Mouse (Mus musculus) neural tube, embryonic 12.5 days (tissue): ENCODE results near the gene Prkar1b. TPM values are rescaled to one million over a fixed set of nuclear protein-coding genes. Genes with fewer than 3 reads are reported as not detected.

Experiments used
- ATAC-seq: fragments of 200-750 bp; cut with Nextera tagmentation; 2 replicates; pipeline ENCODE4 v1.8.0; 2017; ENCODE audit warnings: low read depth, mild to moderate bottlenecking, moderate TSS enrichment, moderate library complexity; ENCODE audit not compliant: low FRiP score
- H3K27ac ChIP-seq: fragments of 300-500 bp; sonication (generic); 2 replicates; pipeline ENCODE4 v1.5.1; 2016
- H3K27me3 ChIP-seq: fragments of 300-500 bp; sonication (generic); replicated peaks from 2 replicates; pipeline ENCODE4 v1.6.1; 2016; ENCODE audit warnings: mild to moderate bottlenecking
- H3K36me3 ChIP-seq: fragments of 300-500 bp; sonication (generic); 2 replicates; pipeline ENCODE4 v1.6.1; 2016; ENCODE audit warnings: mild to moderate bottlenecking
- H3K4me1 ChIP-seq: fragments of 300-500 bp; sonication (generic); 2 replicates; pipeline ENCODE4 v1.6.1; 2016
- H3K4me2 ChIP-seq: fragments of 300-500 bp; sonication (generic); replicated peaks from 2 replicates; pipeline ENCODE4 v1.6.1; 2016; ENCODE audit warnings: mild to moderate bottlenecking
- H3K4me3 ChIP-seq: fragments of 300-500 bp; sonication (generic); 2 replicates; pipeline ENCODE4 v1.5.1; 2016
- H3K9ac ChIP-seq: fragments of 300-500 bp; sonication (generic); 2 replicates; pipeline ENCODE4 v1.6.1; 2016; ENCODE audit warnings: mild to moderate bottlenecking
- H3K9me3 ChIP-seq: fragments of 300-500 bp; sonication (generic); 2 replicates; pipeline ENCODE4 v1.6.1; 2016; ENCODE audit warnings: mild to moderate bottlenecking
- WGBS: fragments of 180-500 bp; shearing (Covaris S2); methylation state at CpG from one replicate; pipeline ENCODE4 v1.1.7; 2016; 5-methylcytosine and 5-hydroxymethylcytosine counted together
- polyA plus RNA-seq: library from polyadenylated mRNA; unstranded; fragments of >200 nt; fragmentation: Nextera tagmentation; extraction: Ambion mirVana; gene quantifications from 2 replicates; pipeline ENCODE4 v1.2.1, GENCODE M21; 2016

Gene Prkar1b
- polyA plus RNA-seq = 90.0 and 97.4 TPM in 2 replicates

GRCm38 (mm10) chr5:139149681-139150602 lies at the start of gene Prkar1b, which contains the start of gene Dnaaf5:
Gene Prkar1b (minus strand): TSS chr5:139150001.
Gene Dnaaf5 (plus strand): TSS chr5:139150223.
- Histone ChIP-seq H3K27me3 (no peaks in the 10 kb centered on the region), H3K9me3 (no peaks in the 10 kb centered on the region), H3K36me3 (peaks cover 28% of the 10 kb centered on the region), H3K4me1 (peaks cover 21% of the 10 kb centered on the region), H3K27ac (0 out of 2 replicates have a peak within 1 kb of the TSS, but pooled peaks have one; percentile 72), H3K4me3 (peak within 1 kb of the TSS; percentile 97), H3K9ac (peak within 1 kb of the TSS; percentile 85), H3K4me2 (peak within 1 kb of the TSS; percentile 99)
- WGBS = under 1% methylated on average over 87 of the region's 87 CpGs
- ATAC-seq = peak; percentile 96

- peak overlapping the region; percentile 83 for H3K4me2 ChIP-seq
- no peaks in the 10 kb centered on the region for H3K27me3 ChIP-seq
- 32% methylated on average over 2 of the region's 2 CpGs for WGBS
- H3K36me3 ChIP-seq = no peaks in the 10 kb centered on the region
- H3K4me3 ChIP-seq = peak overlapping the region; percentile 93
- H3K9me3 ChIP-seq = no peaks in the 10 kb centered on the region
- no peak for ATAC-seq
- no peak overlapping the region for H3K27ac ChIP-seq
- H3K9ac ChIP-seq = peak overlapping the region; percentile 93
- peaks cover 21% of the 10 kb centered on the region for H3K4me1 ChIP-seq
Measured at GRCm38 (mm10) chr5:139199636-139199994, 49.8 kb upstream of the Prkar1b start.

- 90% methylated on average over 3 of the region's 3 CpGs for WGBS
- Histone ChIP-seq H3K27ac (no peak overlapping the region), H3K27me3 (no peaks in the 10 kb centered on the region), H3K9ac (0 out of 2 replicates have a peak overlapping the region, but pooled peaks have one; percentile 8), H3K4me2 (no peak overlapping the region), H3K9me3 (no peaks in the 10 kb centered on the region), H3K36me3 (no peaks in the 10 kb centered on the region), H3K4me3 (no peak overlapping the region), H3K4me1 (peaks cover 21% of the 10 kb centered on the region)
- no peak for ATAC-seq
Measured at GRCm38 (mm10) chr5:139198779-139199178, 49.0 kb upstream of the Prkar1b start.

GRCm38 (mm10) chr5:139190958-139191357 lies 41.2 kb upstream of the Prkar1b start:
- no peaks in the 10 kb centered on the region for H3K27me3 ChIP-seq
- H3K9ac ChIP-seq = no peak overlapping the region
- H3K27ac ChIP-seq = no peak overlapping the region
- ATAC-seq = no peak
- no peaks in the 10 kb centered on the region for H3K9me3 ChIP-seq
- H3K4me1 ChIP-seq = no peaks in the 10 kb centered on the region
- H3K36me3 ChIP-seq = peaks cover 22% of the 10 kb centered on the region; the same call in 1 of the 2 replicates
- H3K4me3 ChIP-seq = no peak overlapping the region
- 75% methylated on average over 5 of the region's 5 CpGs for WGBS
- H3K4me2 ChIP-seq = no peak overlapping the region

- H3K9me3 ChIP-seq = no peaks in the 10 kb centered on the region
- no peaks in the 10 kb centered on the region for H3K27me3 ChIP-seq
- no peak overlapping the region for H3K4me3 ChIP-seq
- no peak overlapping the region for H3K4me2 ChIP-seq
- no peak overlapping the region for H3K9ac ChIP-seq
- no peaks in the 10 kb centered on the region for H3K4me1 ChIP-seq
- H3K27ac ChIP-seq = no peak overlapping the region
- H3K36me3 ChIP-seq = peaks cover 34% of the 10 kb centered on the region
- ATAC-seq = no peak
- WGBS = 94% methylated on average over 5 of the region's 5 CpGs
Measured at GRCm38 (mm10) chr5:139189726-139190125, 39.9 kb upstream of the Prkar1b start.

- Histone ChIP-seq H3K27me3 (no peaks in the 10 kb centered on the region), H3K4me1 (no peaks in the 10 kb centered on the region), H3K4me2 (no peak overlapping the region), H3K27ac (no peak overlapping the region), H3K9ac (no peak overlapping the region), H3K4me3 (no peak overlapping the region), H3K36me3 (peaks cover 79% of the 10 kb centered on the region), H3K9me3 (no peaks in the 10 kb centered on the region)
- 89% methylated on average over 4 of the region's 4 CpGs for WGBS
- no peak for ATAC-seq
Measured at GRCm38 (mm10) chr5:139184897-139185296, 35.1 kb upstream of the Prkar1b start.

GRCm38 (mm10) chr5:139183601-139184000 lies 33.8 kb upstream of the Prkar1b start:
- 89% methylated on average over 9 of the region's 9 CpGs for WGBS
- no peaks in the 10 kb centered on the region for H3K27me3 ChIP-seq
- no peak overlapping the region for H3K4me3 ChIP-seq
- H3K9me3 ChIP-seq = no peaks in the 10 kb centered on the region
- H3K4me1 ChIP-seq = no peaks in the 10 kb centered on the region
- H3K36me3 ChIP-seq = peaks cover 87% of the 10 kb centered on the region
- no peak overlapping the region for H3K27ac ChIP-seq
- H3K4me2 ChIP-seq = no peak overlapping the region
- no peak overlapping the region for H3K9ac ChIP-seq
- ATAC-seq = no peak

- no peak overlapping the region for H3K4me2 ChIP-seq
- H3K36me3 ChIP-seq = peaks cover 87% of the 10 kb centered on the region
- no peak overlapping the region for H3K9ac ChIP-seq
- no peaks in the 10 kb centered on the region for H3K9me3 ChIP-seq
- H3K27ac ChIP-seq = no peak overlapping the region
- H3K27me3 ChIP-seq = no peaks in the 10 kb centered on the region
- no peaks in the 10 kb centered on the region for H3K4me1 ChIP-seq
- ATAC-seq = no peak
- no peak overlapping the region for H3K4me3 ChIP-seq
- WGBS = 86% methylated on average over 2 of the region's 2 CpGs
Measured at GRCm38 (mm10) chr5:139183131-139183530, 33.3 kb upstream of the Prkar1b start.

- peak; percentile 59 for ATAC-seq
- no peak overlapping the region for H3K9ac ChIP-seq
- H3K4me2 ChIP-seq = no peak overlapping the region
- no peaks in the 10 kb centered on the region for H3K27me3 ChIP-seq
- no peak overlapping the region for H3K4me3 ChIP-seq
- no peak overlapping the region for H3K27ac ChIP-seq
- peaks cover 68% of the 10 kb centered on the region for H3K36me3 ChIP-seq
- 31% methylated on average over 11 of the region's 11 CpGs for WGBS
- H3K9me3 ChIP-seq = no peaks in the 10 kb centered on the region
- peaks cover 13% of the 10 kb centered on the region for H3K4me1 ChIP-seq
Measured at GRCm38 (mm10) chr5:139178895-139179631, 29.3 kb upstream of the Prkar1b start.

GRCm38 (mm10) chr5:139174556-139175547 lies 25.1 kb upstream of the Prkar1b start:
- no peak overlapping the region for H3K4me2 ChIP-seq
- peaks cover 63% of the 10 kb centered on the region for H3K36me3 ChIP-seq
- H3K27me3 ChIP-seq = no peaks in the 10 kb centered on the region
- H3K4me3 ChIP-seq = no peak overlapping the region
- WGBS = 23% methylated on average over 9 of the region's 10 CpGs
- peaks cover 16% of the 10 kb centered on the region for H3K4me1 ChIP-seq
- H3K9me3 ChIP-seq = no peaks in the 10 kb centered on the region
- peak; percentile 68 for ATAC-seq
- H3K27ac ChIP-seq = no peak overlapping the region
- H3K9ac ChIP-seq = no peak overlapping the region

- Histone ChIP-seq H3K9me3 (no peaks in the 10 kb centered on the region), H3K4me1 (peaks cover 16% of the 10 kb centered on the region), H3K9ac (0 out of 2 replicates have a peak overlapping the region, but pooled peaks have one; percentile 17), H3K4me3 (no peak overlapping the region), H3K27ac (no peak overlapping the region; the same call in 1 of the 2 replicates), H3K27me3 (no peaks in the 10 kb centered on the region), H3K36me3 (peaks cover 56% of the 10 kb centered on the region), H3K4me2 (no peak overlapping the region)
- ATAC-seq = peak; percentile 31; the same call in 1 of the 2 replicates
- WGBS = 12% methylated on average over 10 of the region's 10 CpGs
Measured at GRCm38 (mm10) chr5:139174141-139174540, 24.3 kb upstream of the Prkar1b start.
